Mouse (Mus musculus) C2C12 (cell line): ENCODE data around the gene Prom1. TPM values are rescaled to one million over a fixed set of nuclear protein-coding genes. Genes with fewer than 3 reads are reported as not detected.

Experiments used
- H3K27me3 ChIP-seq: one replicate; pipeline ENCODE4 v1.6.1; 2011; ENCODE audit not compliant: control insufficient read depth, insufficient read depth, insufficient read length
- H3K36me3 ChIP-seq: one replicate; pipeline ENCODE4 v1.6.1; 2011; ENCODE audit not compliant: control insufficient read depth, insufficient read depth
- H3K4me3 ChIP-seq: one replicate; pipeline ENCODE4 v1.5.1; 2011; ENCODE audit warnings: mild to moderate bottlenecking, control low read depth; ENCODE audit not compliant: poor library complexity, insufficient read depth, severe bottlenecking
- H3K79me2 ChIP-seq: one replicate; pipeline ENCODE4 v1.6.1; 2011; ENCODE audit not compliant: control insufficient read depth, insufficient read depth
- H3K79me3 ChIP-seq: one replicate; pipeline ENCODE4 v1.6.1; 2011; ENCODE audit warnings: low read depth, control low read depth
- H3ac ChIP-seq: one replicate; pipeline ENCODE3; 2011; ENCODE audit warnings: low read depth; ENCODE audit not compliant: control insufficient read depth, insufficient read length
- CEBPB ChIP-seq: IDR thresholded peaks from one replicate; pipeline ENCODE4 v1.6.1; 2011; ENCODE audit warnings: low read depth, mild to moderate bottlenecking, control low read depth, moderate library complexity
- CTCF ChIP-seq: IDR thresholded peaks from one replicate; pipeline ENCODE4 v1.5.1; 2011; ENCODE audit not compliant: control insufficient read depth, insufficient read depth, insufficient read length
- FOSL1 ChIP-seq: IDR thresholded peaks from one replicate; pipeline ENCODE4 v1.8.0; 2011; ENCODE audit warnings: mild to moderate bottlenecking, low read length; ENCODE audit not compliant: poor library complexity, insufficient read depth, severe bottlenecking
- MAX ChIP-seq: IDR thresholded peaks from one replicate; pipeline ENCODE4 v1.6.1; 2011; ENCODE audit warnings: mild to moderate bottlenecking, control low read depth
- MYOD1 ChIP-seq: IDR thresholded peaks from one replicate; pipeline ENCODE4 v1.6.1; 2011; ENCODE audit warnings: low read depth; ENCODE audit not compliant: control insufficient read depth, insufficient read length
- MYOG ChIP-seq: IDR thresholded peaks from one replicate; pipeline ENCODE4 v1.6.1; 2011; ENCODE audit not compliant: control insufficient read depth, insufficient read length; ENCODE audit errors: extremely low read depth
- USF1 ChIP-seq: IDR thresholded peaks from one replicate; pipeline ENCODE4 v1.6.1; 2011; ENCODE audit warnings: low read depth, mild to moderate bottlenecking, control low read depth, moderate library complexity
- polyA plus RNA-seq: library from polyadenylated mRNA; unstranded; fragments of >200 nt; fragmentation: generic; extraction: Trizol; gene quantifications from one replicate; pipeline ENCODE4 v1.2.1, GENCODE M21; 2012; ENCODE audit warnings: missing spikeins

The Prom1 gene
- polyA plus RNA-seq, 1 experiment: not detected

- no peaks in the 10 kb centered on the region for H3K79me3 ChIP-seq
- TF ChIP-seq MAX (no peak), MYOD1 (no peak)
These were observed 60.1 kb downstream of the Prom1 start for GRCm38 (mm10) chr5:44041725-44042124.

GRCm38 (mm10) chr5:44041056-44041455 is 60.8 kb downstream of the Prom1 start:
- no peak overlapping the region for H3ac ChIP-seq
- H3K36me3 ChIP-seq: no peaks in the 10 kb centered on the region
- H3K4me3 ChIP-seq: no peak overlapping the region
- no peaks in the 10 kb centered on the region for H3K79me3 ChIP-seq
- H3K27me3 ChIP-seq: peaks cover 11% of the 10 kb centered on the region
- H3K79me2 ChIP-seq: no peaks in the 10 kb centered on the region
- TF ChIP-seq FOSL1: no peak
- TF ChIP-seq CTCF: no peak
- TF ChIP-seq MYOD1: no peak
- TF ChIP-seq MAX: no peak
- no peak for TF ChIP-seq MYOG
- no peak for TF ChIP-seq CEBPB
- no peak for TF ChIP-seq USF1

More at GRCm38 (mm10) chr5:44041725-44042124, 60.1 kb downstream of the Prom1 start:
- Histone ChIP-seq H3K4me3 (no peak overlapping the region), H3K27me3 (peaks cover 11% of the 10 kb centered on the region), H3K79me2 (no peaks in the 10 kb centered on the region), H3ac (no peak overlapping the region), H3K36me3 (no peaks in the 10 kb centered on the region)

- Histone ChIP-seq H3K36me3 (no peaks in the 10 kb centered on the region), H3ac (no peak overlapping the region), H3K27me3 (peaks cover 37% of the 10 kb centered on the region), H3K4me3 (no peak overlapping the region), H3K79me3 (no peaks in the 10 kb centered on the region), H3K79me2 (no peaks in the 10 kb centered on the region)
- TF ChIP-seq MYOG (no peak), FOSL1 (no peak), USF1 (no peak), CTCF (no peak)
These were observed 103.4 kb downstream of the Prom1 start for GRCm38 (mm10) chr5:43998295-43998989.

GRCm38 (mm10) chr5:43997626-43998025 is 104.2 kb downstream of the Prom1 start:
- no peak overlapping the region for H3ac ChIP-seq
- no peaks in the 10 kb centered on the region for H3K79me3 ChIP-seq
- no peaks in the 10 kb centered on the region for H3K79me2 ChIP-seq
- H3K4me3 ChIP-seq: no peak overlapping the region
- peaks cover 37% of the 10 kb centered on the region for H3K27me3 ChIP-seq
- no peaks in the 10 kb centered on the region for H3K36me3 ChIP-seq
- TF ChIP-seq USF1: no peak
- no peak for TF ChIP-seq MAX
- TF ChIP-seq FOSL1: no peak
- no peak for TF ChIP-seq CTCF
- no peak for TF ChIP-seq MYOG
- TF ChIP-seq MYOD1: no peak
- TF ChIP-seq CEBPB: no peak

GRCm38 (mm10) chr5:43996162-43996561 is 105.7 kb downstream of the Prom1 start:
- H3K4me3 ChIP-seq: no peak overlapping the region
- H3K79me3 ChIP-seq: no peaks in the 10 kb centered on the region
- H3K36me3 ChIP-seq: no peaks in the 10 kb centered on the region
- H3ac ChIP-seq: no peak overlapping the region
- TF ChIP-seq CTCF (no peak), MAX (no peak), USF1 (no peak), FOSL1 (no peak), MYOG (no peak), CEBPB (no peak), MYOD1 (no peak)
- no peaks in the 10 kb centered on the region for H3K79me2 ChIP-seq
- peaks cover 33% of the 10 kb centered on the region for H3K27me3 ChIP-seq

GRCm38 (mm10) chr5:43994981-43995380 is 106.9 kb downstream of the Prom1 start:
- TF ChIP-seq CEBPB: no peak
- no peak for TF ChIP-seq MYOG
- TF ChIP-seq CTCF: no peak
- TF ChIP-seq USF1: no peak
- TF ChIP-seq FOSL1: no peak
- TF ChIP-seq MAX: no peak
- TF ChIP-seq MYOD1: no peak
- Histone ChIP-seq H3K36me3 (no peaks in the 10 kb centered on the region), H3K79me2 (no peaks in the 10 kb centered on the region), H3K4me3 (no peak overlapping the region), H3ac (no peak overlapping the region), H3K27me3 (peaks cover 29% of the 10 kb centered on the region), H3K79me3 (no peaks in the 10 kb centered on the region)
